In the genomic region with DNA sequence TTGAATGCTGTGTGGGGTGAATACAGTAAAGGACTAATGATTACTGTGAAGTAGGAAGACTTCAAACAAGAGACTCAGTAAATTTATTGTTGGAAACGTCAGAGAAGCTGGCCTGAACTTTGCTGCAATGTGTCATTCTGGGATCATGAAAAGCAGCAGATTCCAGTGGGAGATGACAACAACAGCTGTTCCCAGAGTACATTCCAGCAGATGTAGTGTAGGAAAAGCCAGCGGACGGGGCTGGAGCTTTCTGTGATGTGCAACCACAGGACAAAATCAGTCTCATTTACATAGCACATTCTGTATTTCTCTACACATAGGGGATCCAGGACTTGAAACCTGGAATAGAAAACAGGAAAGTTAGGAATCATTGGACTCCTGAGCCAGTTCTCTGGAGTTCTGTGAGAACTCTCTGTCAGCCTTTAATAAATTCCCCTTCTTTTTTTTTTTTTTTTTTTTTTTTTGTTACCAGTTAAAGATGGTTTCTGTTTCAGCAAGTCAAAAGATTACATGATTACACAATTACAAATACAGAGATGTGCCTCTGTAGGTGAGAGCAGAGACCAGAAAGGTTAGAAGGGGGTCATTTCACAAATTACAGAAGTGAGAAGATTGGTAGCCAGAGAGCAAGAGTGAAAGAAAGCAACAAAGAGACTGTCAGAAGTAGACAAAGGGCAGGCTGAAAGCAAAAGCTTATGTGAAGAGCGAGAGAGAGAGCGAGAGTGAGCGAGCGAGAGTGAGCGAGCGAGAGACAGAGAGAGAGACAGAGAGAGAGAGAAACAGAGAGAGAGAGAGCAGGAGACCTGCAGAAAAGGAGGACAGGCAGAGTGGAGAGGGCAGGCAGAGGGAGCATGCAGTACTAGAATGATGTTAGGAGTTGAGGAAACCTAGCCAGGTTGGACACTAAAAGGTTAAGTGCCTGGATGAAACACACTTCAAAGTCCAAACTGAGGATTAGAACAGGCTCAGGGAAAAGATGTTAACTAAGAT, we compare ENCODE assay signal across 8 mouse cellular contexts.
DNase-seq lines count a peak whose midpoint lies in the region; ATAC-seq lines count a peak whose summit lies in the region.
"Had no signal": no experiment of that assay in that cellular context is flagged by ENCODE, and none has a peak within 500 bp of the region (broad histone marks: within the 10 kb centered on the region; RNA-seq: fewer than 3 reads in every experiment).

No protein-coding gene starts in this region.

- H3K9me3 ChIP-seq in intestine, embryonic 16.5 days (ENCODE audit: control insufficient read depth, low read length), result no peaks in the 10 kb centered on the region
- H3K9me3 ChIP-seq in midbrain, embryonic 14.5 days (ENCODE audit: control insufficient read depth, low read length), result no peaks in the 10 kb centered on the region
- H3K9me3 ChIP-seq: midbrain, embryonic 12.5 days had no signal

- DNase-seq in embryo, embryonic 11 days, result peak; percentile 44
- DNase-seq in gastrocnemius, postnatal 25 days, result peak; percentile 47
- peak; percentile 21 for DNase-seq in midbrain, embryonic 14.5 days
- no peak for DNase-seq in urinary bladder, adult 18-20 months (ENCODE audit: low spot score in 2 of 2)
- no peak for DNase-seq in cerebellum, adult 11-12 months
- no peak for DNase-seq in layer of hippocampus, adult 11-12 months (ENCODE audit: low spot score)

- peaks cover 14% of the 10 kb centered on the region for H3K4me1 ChIP-seq in intestine, embryonic 16.5 days (ENCODE audit: control insufficient read depth, insufficient read depth, low read length)
- no peaks in the 10 kb centered on the region; the same call in 1 of the 2 replicates for H3K4me1 ChIP-seq in midbrain, embryonic 14.5 days (ENCODE audit: control insufficient read depth, insufficient read depth, low read length)

- H3K4me2 ChIP-seq in intestine, embryonic 16.5 days (ENCODE audit: low read depth, low read length), result peak overlapping the region; percentile 35
- H3K4me2 ChIP-seq in midbrain, embryonic 14.5 days (ENCODE audit: low read length), result peak overlapping the region; percentile 7; the same call in 1 of the 2 replicates
- H3K4me2 ChIP-seq: midbrain, embryonic 12.5 days had no signal

- WGBS in intestine, embryonic 16.5 days, result 35% methylated on average over 9 of the region's 9 CpGs
- 21% methylated on average over 9 of the region's 9 CpGs for WGBS in midbrain, embryonic 14.5 days

- H3K4me3 ChIP-seq in intestine, embryonic 16.5 days (ENCODE audit: low read length), result no peak overlapping the region
- no peak overlapping the region for H3K4me3 ChIP-seq in midbrain, embryonic 14.5 days (replicated peaks; ENCODE audit: low read depth, low read length)
- H3K4me3 ChIP-seq: midbrain, embryonic 12.5 days had no signal

- no peaks in the 10 kb centered on the region for H3K27me3 ChIP-seq in intestine, embryonic 16.5 days (replicated peaks; ENCODE audit: control insufficient read depth, insufficient read depth, low read length)
- no peaks in the 10 kb centered on the region for H3K27me3 ChIP-seq in midbrain, embryonic 14.5 days (ENCODE audit: control insufficient read depth, insufficient read depth, low read length)
- H3K27me3 ChIP-seq: midbrain, embryonic 12.5 days had no signal

- 0 out of 2 replicates have a peak overlapping the region, but pooled peaks have one; percentile 11 for H3K9ac ChIP-seq in intestine, embryonic 16.5 days (ENCODE audit: low read depth, low read length)
- H3K9ac ChIP-seq in midbrain, embryonic 14.5 days (replicated peaks; ENCODE audit: low read length), result no peak overlapping the region; the same call in 1 of the 2 replicates
- H3K9ac ChIP-seq: midbrain, embryonic 12.5 days had no signal

- H3K27ac ChIP-seq in intestine, embryonic 16.5 days (ENCODE audit: low read length), result peak overlapping the region; percentile 35
- no peak overlapping the region for H3K27ac ChIP-seq in midbrain, embryonic 14.5 days (replicated peaks; ENCODE audit: low read depth, low read length)
- H3K27ac ChIP-seq: midbrain, embryonic 12.5 days had no signal

- ATAC-seq in intestine, embryonic 16.5 days, result 0 out of 2 replicates have a peak, but pooled peaks have one; percentile 46
- ATAC-seq in midbrain, embryonic 14.5 days (ENCODE audit: low FRiP score, low TSS enrichment), result no peak

- no peaks in the 10 kb centered on the region for H3K36me3 ChIP-seq in intestine, embryonic 16.5 days (ENCODE audit: control insufficient read depth, insufficient read depth, low read length)
- no peaks in the 10 kb centered on the region for H3K36me3 ChIP-seq in midbrain, embryonic 14.5 days (ENCODE audit: control insufficient read depth, insufficient read depth, low read length)
- H3K36me3 ChIP-seq: midbrain, embryonic 12.5 days had no signal

Comparison
In these comparisons a context has a peak if more than half of its experiments do, and no peak if none do; other contexts are left out.
1. DNase-seq: peak in embryo, embryonic 11 days (single experiment), gastrocnemius, postnatal 25 days (single experiment) and midbrain, embryonic 14.5 days (single experiment); none in urinary bladder, adult 18-20 months (0 of 2), cerebellum, adult 11-12 months (single experiment) and layer of hippocampus, adult 11-12 months (single experiment).